Mouse (Mus musculus) stomach, embryonic 14.5 days (tissue): ENCODE results near the gene 9230110F15Rik. TPM values are rescaled to one million over a fixed set of nuclear protein-coding genes. Genes with fewer than 3 reads are reported as not detected.
"Not testable (repeated sequence)": the region's sequence is repeated elsewhere in the genome, so short reads cannot be mapped to it uniquely, and the experiment has no call there.

Source experiments
- ATAC-seq: fragments of 200-750 bp; cut with Nextera tagmentation; 2 replicates; pipeline ENCODE4 v1.8.0; 2017; ENCODE audit warnings: low read depth, moderate TSS enrichment; ENCODE audit not compliant: insufficient number of reproducible peaks, insufficient read depth, low FRiP score
- H3K27ac ChIP-seq: fragments of 300-500 bp; sonication (generic); 2 replicates; pipeline ENCODE4 v1.5.1; 2014; ENCODE audit warnings: mild to moderate bottlenecking, low read length, moderate library complexity, mixed read lengths
- H3K27me3 ChIP-seq: fragments of 300-500 bp; sonication (generic); 2 replicates; pipeline ENCODE4 v1.6.1; 2014; ENCODE audit warnings: low read length, control low read depth, mixed read lengths; ENCODE audit not compliant: control insufficient read depth, insufficient read depth
- H3K36me3 ChIP-seq: fragments of 300-500 bp; sonication (generic); 2 replicates; pipeline ENCODE4 v1.6.1; 2014; ENCODE audit warnings: mild to moderate bottlenecking, control low read depth, low read length, moderate library complexity, mixed read lengths; ENCODE audit not compliant: control insufficient read depth, insufficient read depth
- H3K4me1 ChIP-seq: fragments of 300-500 bp; sonication (generic); 2 replicates; pipeline ENCODE4 v1.6.1; 2014; ENCODE audit warnings: low read length, control low read depth, mixed read lengths; ENCODE audit not compliant: control insufficient read depth, insufficient read depth
- H3K4me2 ChIP-seq: fragments of 300-500 bp; sonication (generic); replicated peaks from 2 replicates; pipeline ENCODE4 v1.6.1; 2014; ENCODE audit warnings: low read depth, low read length, control low read depth
- H3K4me3 ChIP-seq: fragments of 300-500 bp; sonication (generic); 2 replicates; pipeline ENCODE4 v1.5.1; 2014; ENCODE audit warnings: low read depth, low read length, control low read depth
- H3K9ac ChIP-seq: fragments of 300-500 bp; sonication (generic); replicated peaks from 2 replicates; pipeline ENCODE4 v1.6.1; 2014; ENCODE audit warnings: low read depth, mild to moderate bottlenecking, control low read depth, low read length, moderate library complexity, mixed read lengths
- H3K9me3 ChIP-seq: fragments of 300-500 bp; sonication (generic); 2 replicates; pipeline ENCODE4 v1.6.1; 2016; ENCODE audit warnings: low read depth, low read length, control low read depth; ENCODE audit not compliant: control insufficient read depth
- WGBS: fragments of 180-500 bp; shearing (Covaris S2); extraction: QIAGEN DNeasy Blood & Tissue Kit; methylation state at CpG from one replicate; pipeline ENCODE4 v1.1.7; 2014; 5-methylcytosine and 5-hydroxymethylcytosine counted together
- polyA plus RNA-seq: library from polyadenylated mRNA; unstranded; fragments of >200 nt; fragmentation: Nextera tagmentation; extraction: Ambion mirVana; gene quantifications from 2 replicates; pipeline ENCODE4 v1.2.1, GENCODE M21; 2014

9230110F15Rik gene
- polyA plus RNA-seq, result not detected in 2 replicates

DNA sequence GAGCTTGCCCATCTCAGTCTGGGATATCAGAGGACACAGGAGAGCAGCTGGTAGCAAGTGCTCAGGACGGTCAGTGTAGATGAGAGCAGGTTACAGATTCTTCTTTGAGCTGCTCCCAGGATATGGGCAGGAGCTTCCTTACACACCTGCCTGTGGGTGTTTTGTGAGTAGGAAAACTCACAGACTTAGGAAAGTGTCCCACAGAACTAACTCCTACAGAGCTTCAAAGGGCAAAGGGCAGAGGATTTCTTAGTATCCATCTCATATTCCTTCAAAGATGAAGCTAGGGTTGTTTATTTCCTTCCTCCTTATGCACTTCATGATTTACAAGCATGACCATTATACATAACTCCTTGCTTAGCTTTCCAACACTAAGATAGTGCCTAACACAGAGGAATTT, at the start of gene 9230110F15Rik:
9230110F15Rik (minus strand) TSS at position 101 of the 400 bp plus-strand sequence.
- Histone ChIP-seq H3K4me2 (no peak within 1 kb of the TSS), H3K27me3 (no peaks in the 10 kb centered on the region), H3K27ac (no peak within 1 kb of the TSS), H3K4me1 (no peaks in the 10 kb centered on the region), H3K9ac (no peak within 1 kb of the TSS), H3K36me3 (no peaks in the 10 kb centered on the region), H3K4me3 (no peak within 1 kb of the TSS), H3K9me3 (no peaks in the 10 kb centered on the region)
- no peak for ATAC-seq
- WGBS, result 68% methylated on average over 1 of the region's 1 CpGs

DNA sequence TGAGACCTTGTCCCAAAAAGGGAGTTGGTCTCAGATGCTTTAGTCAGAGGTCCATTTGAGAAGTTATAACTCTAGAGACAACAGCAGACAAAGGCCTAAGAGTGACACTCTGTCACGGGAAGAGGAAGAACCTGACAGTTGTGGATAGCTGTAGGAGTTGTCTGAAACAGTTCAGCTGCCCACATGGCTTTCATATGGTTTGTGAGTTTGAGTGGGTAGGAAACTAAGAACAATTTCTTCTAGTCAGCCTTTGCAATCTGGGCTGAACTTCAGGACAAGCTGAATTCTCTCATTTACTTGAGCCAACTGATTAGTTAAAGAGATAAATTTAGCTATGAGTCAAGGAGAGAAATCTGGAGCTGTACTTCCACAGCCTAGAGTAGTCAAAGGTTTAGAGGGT, 49.2 kb upstream of the 9230110F15Rik start:
- H3K27ac ChIP-seq, H3K27me3 ChIP-seq, ATAC-seq, H3K4me2 ChIP-seq, H3K4me1 ChIP-seq, H3K4me3 ChIP-seq, H3K9ac ChIP-seq, H3K9me3 ChIP-seq, H3K36me3 ChIP-seq: not testable (repeated sequence)
- WGBS, result 56% methylated on average over 1 of the region's 1 CpGs

DNA sequence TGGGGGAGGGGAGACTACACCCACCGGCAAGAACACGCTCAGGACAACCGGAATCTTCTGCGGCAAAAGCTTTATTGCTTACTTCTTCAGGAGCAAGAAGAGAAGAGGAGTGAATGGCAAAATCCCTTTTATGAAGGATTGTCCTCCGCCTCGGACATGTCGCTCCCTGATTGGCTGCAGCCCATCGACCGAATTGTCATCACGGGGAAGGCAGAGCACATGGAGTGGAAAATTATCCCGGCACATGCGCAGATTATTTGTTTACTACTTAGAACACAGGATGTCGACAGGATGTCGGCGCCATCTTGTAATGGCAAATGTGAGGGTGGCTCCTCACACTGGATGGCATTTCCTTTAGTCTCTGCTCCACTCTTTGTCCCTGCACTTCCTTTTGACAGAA, 26.1 kb downstream of the 9230110F15Rik start:
- not testable (repeated sequence) for H3K4me2 ChIP-seq, H3K9me3 ChIP-seq, H3K4me1 ChIP-seq, H3K36me3 ChIP-seq, H3K27me3 ChIP-seq, H3K27ac ChIP-seq, H3K9ac ChIP-seq, H3K4me3 ChIP-seq, ATAC-seq
- WGBS, result 93% methylated on average over 15 of the region's 15 CpGs

DNA sequence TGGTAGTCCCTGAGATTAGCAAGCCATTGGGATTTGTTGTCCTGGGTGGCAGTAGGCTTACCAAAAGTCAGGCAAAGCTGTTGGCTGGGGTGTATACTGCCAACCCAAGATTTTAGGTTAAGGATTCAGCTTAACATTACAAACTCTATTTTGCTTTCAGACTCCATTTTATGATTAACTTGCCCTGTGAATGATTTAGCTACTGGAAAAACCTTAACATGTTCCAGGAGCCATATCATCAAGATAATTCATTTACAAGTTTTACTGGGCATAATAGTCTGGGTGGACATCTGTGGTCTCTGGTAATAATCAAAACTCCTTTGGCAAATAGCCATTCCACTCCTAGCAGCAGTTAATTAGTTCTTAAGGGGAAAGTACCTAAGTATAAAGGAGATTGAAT, 45.8 kb downstream of the 9230110F15Rik start:
- Histone ChIP-seq H3K9me3 (no peaks in the 10 kb centered on the region; the same call in 1 of the 2 replicates), H3K27me3 (no peaks in the 10 kb centered on the region), H3K4me1 (no peaks in the 10 kb centered on the region), H3K9ac (no peak overlapping the region), H3K27ac (no peak overlapping the region), H3K4me3 (no peak overlapping the region), H3K4me2 (no peak overlapping the region), H3K36me3 (no peaks in the 10 kb centered on the region)
- ATAC-seq, result no peak

- Histone ChIP-seq H3K4me1 (no peaks in the 10 kb centered on the region), H3K9ac (no peak within 1 kb of the TSS)
- 84% methylated on average over 3 of the region's 3 CpGs for WGBS
These were observed 53.9 kb downstream of the 9230110F15Rik start, which contains the start of the genes Gm27235 and D730048I06Rik for GRCm38 (mm10) chr9:35790001-35790400. TSS of gene Gm27235 (minus strand) at chr9:35790101. TSS of gene D730048I06Rik (minus strand) at chr9:35790112.

More at GRCm38 (mm10) chr9:35790001-35790400, 53.9 kb downstream of the 9230110F15Rik start, which contains the start of the genes Gm27235 and D730048I06Rik:
- no peak for ATAC-seq
- Histone ChIP-seq H3K4me2 (no peak within 1 kb of the TSS), H3K27ac (no peak within 1 kb of the TSS), H3K36me3 (no peaks in the 10 kb centered on the region), H3K27me3 (no peaks in the 10 kb centered on the region), H3K9me3 (no peaks in the 10 kb centered on the region; the same call in 1 of the 2 replicates), H3K4me3 (no peak within 1 kb of the TSS)

Other genes with a start within 250 kb of the 9230110F15Rik start
- not detected in 2 replicates for gene Pate4, start 232.2 kb downstream of the 9230110F15Rik start, polyA plus RNA-seq
- not detected in 2 replicates for gene Pate3, start 195.9 kb downstream of the 9230110F15Rik start, polyA plus RNA-seq
- gene Pate1, start 156.8 kb downstream of the 9230110F15Rik start, polyA plus RNA-seq, result not detected in 2 replicates
- not detected in 2 replicates for gene Gm17677, start 103.1 kb downstream of the 9230110F15Rik start, polyA plus RNA-seq
- gene Gm17727, start 66.0 kb downstream of the 9230110F15Rik start, polyA plus RNA-seq, result not detected in 2 replicates
- gene Gm27235, start 54.0 kb downstream of the 9230110F15Rik start, polyA plus RNA-seq, result not detected in 2 replicates
- not detected in 2 replicates for gene D730048I06Rik, start 54.0 kb downstream of the 9230110F15Rik start, polyA plus RNA-seq
- not detected in 2 replicates for gene 9230113P08Rik, start 64.3 kb upstream of the 9230110F15Rik start, polyA plus RNA-seq